Mouse (Mus musculus): Measurements from ENCODE around the gene Errfi1. TPM values are rescaled to one million over a fixed set of nuclear protein-coding genes. Genes with fewer than 3 reads are reported as not detected.

The Errfi1 gene
- polyA plus RNA-seq, 1 experiment from 2014 or later: 5.5 TPM

- no peaks in the 10 kb centered on the region for H3K36me3 ChIP-seq (ENCODE audit: inconsistent target)
- no peak overlapping the region for H3K27ac ChIP-seq
- H3K4me3 ChIP-seq (ENCODE audit: inconsistent target): no peak overlapping the region
- WGBS (ENCODE audit: missing documents): 74% methylated on average over 3 of the region's 3 CpGs
- no peaks in the 10 kb centered on the region for H3K79me2 ChIP-seq (ENCODE audit: inconsistent target)
Measured at GRCm38 (mm10) chr4:150831321-150831720, 22.4 kb upstream of the Errfi1 start.

GRCm38 (mm10) chr4:150831941-150832340 lies 21.8 kb upstream of the Errfi1 start:
- H3K79me2 ChIP-seq (ENCODE audit: inconsistent target): no peaks in the 10 kb centered on the region
- H3K36me3 ChIP-seq (ENCODE audit: inconsistent target): no peaks in the 10 kb centered on the region
- no peak overlapping the region for H3K27ac ChIP-seq
- H3K4me3 ChIP-seq (ENCODE audit: inconsistent target): no peak overlapping the region
- 97% methylated on average over 6 of the region's 6 CpGs for WGBS (ENCODE audit: missing documents)

- WGBS (ENCODE audit: missing documents): 95% methylated on average over 5 of the region's 5 CpGs
Measured at GRCm38 (mm10) chr4:150835163-150835562, 18.6 kb upstream of the Errfi1 start.

DNA sequence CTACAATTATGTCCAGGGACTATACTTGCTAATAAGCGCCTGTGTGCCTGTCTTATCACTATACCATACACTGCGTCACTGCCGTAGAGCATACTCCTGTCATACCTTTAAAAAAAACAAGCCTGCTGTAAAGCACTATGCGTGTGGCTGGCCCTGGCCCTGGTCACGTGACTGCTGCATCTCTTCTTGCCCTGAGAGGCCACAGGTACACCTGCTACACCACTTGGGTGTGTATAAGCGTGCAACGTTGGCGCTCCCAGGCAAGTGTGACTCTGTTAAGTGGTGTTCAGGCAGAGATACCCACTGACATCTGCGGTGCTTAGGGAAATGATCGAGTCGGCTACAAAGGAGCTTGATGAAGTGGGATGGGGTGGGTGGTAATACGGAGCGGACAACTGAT lies 17.5 kb upstream of the Errfi1 start:
- 94% methylated on average over 13 of the region's 13 CpGs for WGBS (ENCODE audit: missing documents)
- H3K79me2 ChIP-seq (ENCODE audit: inconsistent target): no peaks in the 10 kb centered on the region
- no peak overlapping the region for H3K4me3 ChIP-seq (ENCODE audit: inconsistent target)
- H3K36me3 ChIP-seq (ENCODE audit: inconsistent target): no peaks in the 10 kb centered on the region
- no peak overlapping the region for H3K27ac ChIP-seq

More at GRCm38 (mm10) chr4:150835163-150835562, 18.6 kb upstream of the Errfi1 start:
- no peaks in the 10 kb centered on the region for H3K79me2 ChIP-seq (ENCODE audit: inconsistent target)
- H3K27ac ChIP-seq: no peak overlapping the region
- H3K36me3 ChIP-seq (ENCODE audit: inconsistent target): no peaks in the 10 kb centered on the region
- H3K4me3 ChIP-seq (ENCODE audit: inconsistent target): no peak overlapping the region

GRCm38 (mm10) chr4:150836961-150837360 lies 16.8 kb upstream of the Errfi1 start:
- 91% methylated on average over 12 of the region's 12 CpGs for WGBS (ENCODE audit: missing documents)
- Histone ChIP-seq H3K27ac (no peak overlapping the region), H3K79me2 (ENCODE audit: inconsistent target) (no peaks in the 10 kb centered on the region), H3K36me3 (ENCODE audit: inconsistent target) (no peaks in the 10 kb centered on the region), H3K4me3 (ENCODE audit: inconsistent target) (no peak overlapping the region)

GRCm38 (mm10) chr4:150837458-150837857 lies 16.3 kb upstream of the Errfi1 start:
- Histone ChIP-seq H3K27ac (no peak overlapping the region), H3K36me3 (ENCODE audit: inconsistent target) (no peaks in the 10 kb centered on the region), H3K79me2 (ENCODE audit: inconsistent target) (no peaks in the 10 kb centered on the region), H3K4me3 (ENCODE audit: inconsistent target) (no peak overlapping the region)
- WGBS (ENCODE audit: missing documents): 7% methylated on average over 6 of the region's 6 CpGs

DNA sequence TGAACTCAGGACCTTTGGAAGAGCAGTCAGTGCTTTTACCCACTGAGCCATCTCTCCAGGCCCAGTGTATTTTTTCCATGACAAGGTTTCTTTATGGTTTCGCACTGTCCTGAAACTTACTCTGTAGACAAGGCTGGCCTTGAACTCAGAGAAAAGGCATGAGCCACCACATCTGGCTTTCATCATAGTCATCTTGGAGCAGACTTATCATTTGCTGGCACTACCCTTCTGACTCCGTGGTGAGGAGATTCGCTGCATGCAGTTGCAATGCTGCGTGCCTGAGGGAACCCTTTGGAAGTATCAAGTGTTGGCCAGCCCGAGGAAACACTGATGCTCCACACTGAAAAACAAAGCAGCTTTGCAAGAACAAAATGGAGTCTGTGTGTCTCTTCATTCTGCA lies 11.7 kb upstream of the Errfi1 start:
- Histone ChIP-seq H3K4me3 (ENCODE audit: inconsistent target) (no peak overlapping the region), H3K79me2 (ENCODE audit: inconsistent target) (no peaks in the 10 kb centered on the region), H3K36me3 (ENCODE audit: inconsistent target) (no peaks in the 10 kb centered on the region), H3K27ac (no peak overlapping the region)
- WGBS (ENCODE audit: missing documents): 99% methylated on average over 5 of the region's 5 CpGs

- no peak overlapping the region for H3K27ac ChIP-seq
Measured at GRCm38 (mm10) chr4:150843181-150843580, 10.5 kb upstream of the Errfi1 start.

GRCm38 (mm10) chr4:150846316-150846715 lies 7.4 kb upstream of the Errfi1 start:
- Histone ChIP-seq H3K36me3 (ENCODE audit: inconsistent target) (no peaks in the 10 kb centered on the region), H3K79me2 (ENCODE audit: inconsistent target) (no peaks in the 10 kb centered on the region), H3K27ac (no peak overlapping the region), H3K4me3 (ENCODE audit: inconsistent target) (no peak overlapping the region)
- WGBS (ENCODE audit: missing documents): 91% methylated on average over 8 of the region's 8 CpGs

More at GRCm38 (mm10) chr4:150843181-150843580, 10.5 kb upstream of the Errfi1 start:
- WGBS (ENCODE audit: missing documents): 97% methylated on average over 7 of the region's 7 CpGs
- no peak overlapping the region for H3K4me3 ChIP-seq (ENCODE audit: inconsistent target)
- H3K79me2 ChIP-seq (ENCODE audit: inconsistent target): no peaks in the 10 kb centered on the region
- H3K36me3 ChIP-seq (ENCODE audit: inconsistent target): no peaks in the 10 kb centered on the region

DNA sequence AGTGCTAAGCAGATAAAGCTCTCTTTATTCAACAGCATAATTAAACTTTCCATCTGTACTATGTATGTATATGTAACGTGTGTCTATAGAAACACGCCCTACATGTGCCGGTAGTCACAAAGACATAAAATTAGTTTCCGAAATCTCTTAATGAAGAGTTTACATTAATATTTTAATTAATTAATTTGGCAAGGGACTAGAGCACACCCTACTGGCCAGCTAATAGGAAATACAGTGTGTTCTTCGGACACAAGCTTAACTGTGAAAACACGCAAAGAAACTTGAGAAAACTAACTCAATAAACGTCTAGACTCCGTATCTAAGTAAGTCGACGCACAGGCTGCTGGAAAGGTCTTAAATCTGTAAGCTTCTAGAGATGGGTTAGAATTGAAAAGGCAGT lies 3.8 kb upstream of the Errfi1 start:
- no peaks in the 10 kb centered on the region for H3K79me2 ChIP-seq (ENCODE audit: inconsistent target)
- no peak overlapping the region for H3K4me3 ChIP-seq (ENCODE audit: inconsistent target)
- WGBS (ENCODE audit: missing documents): 61% methylated on average over 10 of the region's 10 CpGs
- H3K27ac ChIP-seq: no peak overlapping the region
- H3K36me3 ChIP-seq (ENCODE audit: inconsistent target): no peaks in the 10 kb centered on the region

- H3K79me2 ChIP-seq (ENCODE audit: inconsistent target): peaks cover 3% of the 10 kb centered on the region; the same call in 1 of the 2 replicates
- 92% methylated on average over 4 of the region's 4 CpGs for WGBS (ENCODE audit: missing documents)
- no peaks in the 10 kb centered on the region for H3K36me3 ChIP-seq (ENCODE audit: inconsistent target)
- no peak overlapping the region for H3K4me3 ChIP-seq (ENCODE audit: inconsistent target)
- no peak overlapping the region for H3K27ac ChIP-seq
Measured at GRCm38 (mm10) chr4:150850893-150851292, 2.8 kb upstream of the Errfi1 start.

- Histone ChIP-seq H3K4me3 (ENCODE audit: inconsistent target) (no peak overlapping the region), H3K27ac (no peak overlapping the region), H3K79me2 (ENCODE audit: inconsistent target) (peaks cover 13% of the 10 kb centered on the region; the same call in 1 of the 2 replicates), H3K36me3 (ENCODE audit: inconsistent target) (no peaks in the 10 kb centered on the region)
- WGBS (ENCODE audit: missing documents): 87% methylated on average over 8 of the region's 8 CpGs
Measured at GRCm38 (mm10) chr4:150852045-150852444, 1.7 kb upstream of the Errfi1 start.

DNA sequence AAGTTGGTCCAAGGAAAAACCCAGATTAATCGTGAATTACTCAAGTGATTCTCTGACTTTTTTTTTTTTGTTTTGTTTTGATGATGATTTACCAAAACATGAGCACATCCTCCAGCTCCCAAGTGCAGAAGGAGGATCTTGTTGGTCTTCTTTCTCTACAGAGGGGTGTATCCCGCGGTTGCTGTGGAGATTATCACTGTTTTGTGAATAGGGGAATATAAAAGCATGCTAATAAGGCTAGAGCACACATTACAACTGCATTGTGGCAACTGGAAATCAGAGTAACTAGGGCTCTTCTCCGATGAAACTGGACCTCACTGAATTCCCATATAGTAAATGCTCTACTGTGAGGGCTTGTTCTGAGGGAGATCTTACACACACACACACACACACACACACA lies 1.2 kb upstream of the Errfi1 start:
- no peak overlapping the region for H3K4me3 ChIP-seq (ENCODE audit: inconsistent target)
- WGBS (ENCODE audit: missing documents): 83% methylated on average over 4 of the region's 4 CpGs
- H3K27ac ChIP-seq: no peak overlapping the region
- H3K36me3 ChIP-seq (ENCODE audit: inconsistent target): no peaks in the 10 kb centered on the region
- peaks cover 17% of the 10 kb centered on the region; the same call in 1 of the 2 replicates for H3K79me2 ChIP-seq (ENCODE audit: inconsistent target)

DNA sequence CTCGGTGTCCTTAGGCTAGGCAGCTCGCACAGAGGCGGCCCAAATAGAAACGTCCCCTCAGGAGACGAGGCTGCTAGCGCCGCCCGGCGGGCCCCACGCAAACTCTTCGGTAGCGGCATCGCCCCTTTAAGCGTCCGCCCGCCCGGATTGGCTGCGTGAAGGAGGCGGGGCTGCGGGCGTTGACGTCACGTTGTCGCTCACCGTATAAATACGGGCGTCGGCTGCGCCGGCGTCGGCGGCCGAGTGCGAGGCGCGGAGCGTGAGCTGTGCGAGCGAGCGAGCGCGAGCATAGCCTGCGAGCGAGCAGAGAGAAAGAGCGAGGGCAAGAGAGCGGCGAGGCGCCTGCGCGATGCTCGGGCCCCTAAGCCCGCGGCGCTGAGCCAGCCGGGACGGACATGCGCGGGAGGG lies 1.1 kb downstream of the Errfi1 start:
- under 1% methylated on average over 55 of the region's 59 CpGs for WGBS (ENCODE audit: missing documents)
- Histone ChIP-seq H3K4me3 (ENCODE audit: inconsistent target) (no peak overlapping the region), H3K27ac (no peak overlapping the region), H3K36me3 (ENCODE audit: inconsistent target) (no peaks in the 10 kb centered on the region), H3K79me2 (ENCODE audit: inconsistent target) (peaks cover 36% of the 10 kb centered on the region; the same call in 1 of the 2 replicates)

- H3K27ac ChIP-seq: no peak overlapping the region
- peak overlapping the region; percentile 52 for H3K4me3 ChIP-seq (ENCODE audit: inconsistent target)
- peaks cover 36% of the 10 kb centered on the region; the same call in 1 of the 2 replicates for H3K79me2 ChIP-seq (ENCODE audit: inconsistent target)
- WGBS (ENCODE audit: missing documents): 1% methylated on average over 39 of the region's 43 CpGs
- no peaks in the 10 kb centered on the region for H3K36me3 ChIP-seq (ENCODE audit: inconsistent target)
Measured at GRCm38 (mm10) chr4:150855346-150855745, 1.6 kb downstream of the Errfi1 start.

DNA sequence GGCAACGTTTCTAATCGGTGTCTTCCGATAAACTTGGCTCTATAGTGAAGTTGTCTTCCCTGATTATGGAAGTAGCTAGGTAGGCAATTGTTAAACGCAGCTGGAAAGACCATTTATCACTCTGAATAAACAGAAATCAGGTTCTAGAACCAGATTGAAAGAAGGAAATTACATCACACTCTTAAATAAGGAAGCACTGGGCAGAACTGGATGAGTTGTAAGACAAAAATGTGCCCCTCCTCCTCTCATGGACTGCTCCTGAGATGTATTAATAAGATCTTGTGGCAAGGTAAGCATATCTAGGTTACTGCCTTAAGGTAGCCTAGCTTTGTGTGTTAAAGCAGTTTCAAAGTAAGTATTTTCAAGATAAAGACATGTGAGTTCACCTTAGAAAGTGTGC lies 6.8 kb downstream of the Errfi1 start:
- Histone ChIP-seq H3K4me3 (ENCODE audit: inconsistent target) (peak overlapping the region; percentile 7; the same call in 1 of the 2 replicates), H3K36me3 (ENCODE audit: inconsistent target) (no peaks in the 10 kb centered on the region), H3K79me2 (ENCODE audit: inconsistent target) (peaks cover 43% of the 10 kb centered on the region; the same call in 1 of the 2 replicates), H3K27ac (peak overlapping the region; percentile 49)
- WGBS (ENCODE audit: missing documents): 33% methylated on average over 4 of the region's 4 CpGs
